Mouse (Mus musculus) G1E (cell line): ENCODE measurements around the gene Ttf1.

ENCODE experiments used
- CTCF ChIP-seq: IDR thresholded peaks from 2 replicates; pipeline ENCODE4 v1.5.1; 2012; ENCODE audit warnings: low read depth, low read length, inconsistent platforms, mixed read lengths
- GATA1 ChIP-seq: IDR thresholded peaks from 2 replicates; pipeline ENCODE4 v1.6.1; 2012; ENCODE audit warnings: borderline replicate concordance, low read length, inconsistent platforms, mixed read lengths
- POLR2AphosphoS5 ChIP-seq: IDR thresholded peaks from 2 replicates; pipeline ENCODE4 v1.6.1; 2012; ENCODE audit warnings: low read depth, low read length, inconsistent platforms; ENCODE audit not compliant: insufficient replicate concordance
- TAL1 ChIP-seq: conservative IDR thresholded peaks from 2 replicates; pipeline ENCODE4 v1.6.1; 2012; ENCODE audit warnings: low read depth, low read length, inconsistent platforms, mixed read lengths

- TF ChIP-seq CTCF (no peak), POLR2AphosphoS5 (no peak), GATA1 (no peak), TAL1 (no peak)
Measured at GRCm38 (mm10) chr2:29035698-29036097, 24.4 kb upstream of the Ttf1 start.
